Comparison of ENCODE assay signal across 12 mouse cellular contexts in the genomic region with DNA sequence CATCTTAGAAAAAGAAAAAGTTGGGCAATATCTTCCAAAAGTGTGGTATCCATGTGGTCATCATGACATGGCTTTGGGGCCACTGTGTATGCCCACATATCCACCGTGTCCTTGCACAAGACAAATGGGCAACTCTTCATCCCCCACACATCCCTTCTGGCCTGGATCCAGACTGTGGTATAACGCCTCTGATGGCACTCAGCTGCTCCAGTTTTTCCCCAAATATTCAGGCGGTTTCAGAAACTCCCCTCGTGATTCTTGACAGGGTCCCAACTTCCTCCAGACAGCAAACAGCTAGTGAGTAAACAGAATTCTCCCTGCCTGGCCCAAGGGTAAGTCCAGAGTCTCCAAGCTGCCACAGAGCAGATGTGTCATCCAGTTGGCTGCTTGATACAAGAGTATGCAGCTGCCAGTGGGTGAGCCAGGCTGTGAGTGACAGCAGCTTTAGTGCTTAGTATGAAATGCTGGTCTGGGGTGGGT. TPM values are rescaled to one million over a fixed set of nuclear protein-coding genes. Genes with fewer than 3 reads are reported as not detected.
DNase-seq lines count a peak whose midpoint lies in the region; ATAC-seq and TF ChIP-seq lines count a peak whose summit lies in the region.
"Had no signal": no experiment of that assay in that cellular context is flagged by ENCODE, and none has a peak within 500 bp of the region (broad histone marks: within the 10 kb centered on the region; RNA-seq: fewer than 3 reads in every experiment).

No protein-coding gene starts in this region.

- no peaks in the 10 kb centered on the region for H3K27me3 ChIP-seq in forebrain, postnatal 0 days (ENCODE audit: insufficient read depth, low read length)
- no peaks in the 10 kb centered on the region for H3K27me3 ChIP-seq in forebrain, embryonic 10.5 days (ENCODE audit: poor library complexity, severe bottlenecking)
- H3K27me3 ChIP-seq in forebrain, embryonic 11.5 days (ENCODE audit: control insufficient read depth, insufficient read depth, low read length) = no peaks in the 10 kb centered on the region
- H3K27me3 ChIP-seq: neural tube, embryonic 15.5 days had no signal

- 74% methylated on average over 4 of the region's 4 CpGs for WGBS in forebrain, postnatal 0 days
- 87% methylated on average over 4 of the region's 4 CpGs for WGBS in forebrain, embryonic 10.5 days
- WGBS in forebrain, embryonic 11.5 days = 90% methylated on average over 4 of the region's 4 CpGs

- H3K4me1 ChIP-seq in forebrain, postnatal 0 days (ENCODE audit: insufficient read depth) = no peaks in the 10 kb centered on the region
- 0 out of 2 replicates have a peak, but pooled peaks cover 5% of the 10 kb centered on the region for H3K4me1 ChIP-seq in forebrain, embryonic 10.5 days
- no peaks in the 10 kb centered on the region for H3K4me1 ChIP-seq in forebrain, embryonic 11.5 days (replicated peaks; ENCODE audit: control insufficient read depth, insufficient read depth, low read length)
- H3K4me1 ChIP-seq: neural tube, embryonic 15.5 days had no signal

- ATAC-seq in forebrain, postnatal 0 days = peak; percentile 29; the same call in 1 of the 2 replicates
- ATAC-seq in forebrain, embryonic 11.5 days (replicated peaks; ENCODE audit: low FRiP score) = no peak

- H3K36me3 ChIP-seq in forebrain, postnatal 0 days (ENCODE audit: insufficient read depth) = no peaks in the 10 kb centered on the region
- no peaks in the 10 kb centered on the region for H3K36me3 ChIP-seq in forebrain, embryonic 10.5 days (replicated peaks)
- no peaks in the 10 kb centered on the region for H3K36me3 ChIP-seq in forebrain, embryonic 11.5 days (ENCODE audit: control insufficient read depth, insufficient read depth, low read length)
- H3K36me3 ChIP-seq: neural tube, embryonic 15.5 days had no signal

- no peak for DNase-seq in forebrain, postnatal 0 days
- no peak for DNase-seq in forebrain, embryonic 10.5 days (ENCODE audit: extremely low spot score, low spot score)
- peak; percentile 80 for DNase-seq in 3134 (ENCODE audit: extremely low read depth, insufficient read length, low spot score)
- DNase-seq in adrenal gland, postnatal 36 days = peak; percentile 58 to 62
- DNase-seq in lung, postnatal 14 days = peak; percentile 52
- DNase-seq in kidney, postnatal 10 days = no peak
- DNase-seq in kidney, postnatal 25 days = no peak
- DNase-seq in forebrain, embryonic 11.5 days (ENCODE audit: low spot score) = no peak
- DNase-seq: cerebellum, adult 18-20 months; spleen, adult 18-20 months had no signal

- TF ChIP-seq CTCF in forebrain, postnatal 0 days (IDR thresholded peaks at IDR 0.05; ENCODE audit: low read depth) = no peak

- H3K4me2 ChIP-seq in forebrain, postnatal 0 days (ENCODE audit: low read depth) = no peak overlapping the region
- H3K4me2 ChIP-seq in forebrain, embryonic 11.5 days (ENCODE audit: low read depth, low read length, severe bottlenecking) = no peak overlapping the region
- H3K4me2 ChIP-seq: neural tube, embryonic 15.5 days had no signal

- H3K27ac ChIP-seq in forebrain, postnatal 0 days (ENCODE audit: low read depth, low read length) = no peak overlapping the region
- H3K27ac ChIP-seq in forebrain, embryonic 10.5 days = no peak overlapping the region
- H3K27ac ChIP-seq in forebrain, embryonic 11.5 days (ENCODE audit: low read depth, low read length) = no peak overlapping the region
- H3K27ac ChIP-seq: neural tube, embryonic 15.5 days had no signal

- H3K9me3 ChIP-seq in forebrain, postnatal 0 days (ENCODE audit: low read length) = no peaks in the 10 kb centered on the region
- H3K9me3 ChIP-seq in forebrain, embryonic 10.5 days = no peaks in the 10 kb centered on the region
- H3K9me3 ChIP-seq in forebrain, embryonic 11.5 days (ENCODE audit: control insufficient read depth, low read length) = no peaks in the 10 kb centered on the region
- H3K9me3 ChIP-seq: neural tube, embryonic 15.5 days had no signal

- H3K4me3 ChIP-seq in forebrain, postnatal 0 days (ENCODE audit: low read depth, low read length) = no peak overlapping the region
- no peak overlapping the region for H3K4me3 ChIP-seq in forebrain, embryonic 10.5 days
- no peak overlapping the region for H3K4me3 ChIP-seq in forebrain, embryonic 11.5 days (ENCODE audit: low read depth, low read length)
- H3K4me3 ChIP-seq: neural tube, embryonic 15.5 days had no signal

- H3K9ac ChIP-seq in forebrain, postnatal 0 days = no peak overlapping the region
- H3K9ac ChIP-seq in forebrain, embryonic 11.5 days (ENCODE audit: low read length) = no peak overlapping the region
- H3K9ac ChIP-seq: neural tube, embryonic 15.5 days had no signal

RNA-seq across cellular contexts. Expression of gene Tnfrsf1b, which starts 21.0 kb away (rescaled TPM):
- total RNA-seq in forebrain, postnatal 0 days (2014; rRNA removed) = 3.7 and 10.7 TPM in 2 replicates
- polyA plus RNA-seq in forebrain, postnatal 0 days (2015; fragmentation: Nextera tagmentation; extraction: Ambion mirVana) = 1.5 and 2.4 TPM in 2 replicates
- polyA plus RNA-seq in forebrain, embryonic 10.5 days (2016; fragmentation: Nextera tagmentation; extraction: Ambion mirVana) = 2.1 and 2.5 TPM in 2 replicates
- 1 to 10 TPM; 7.6 to 9.7 TPM for total RNA-seq in adrenal gland, postnatal 36 days (2021)
- polyA plus RNA-seq in forebrain, embryonic 11.5 days (2014; fragmentation: Nextera tagmentation; extraction: Ambion mirVana) = 2.1 TPM in 2 replicates

RNA-seq across cellular contexts. Expression of gene Tnfrsf8, which starts 47.3 kb away (rescaled TPM):
- total RNA-seq in forebrain, postnatal 0 days (2014; rRNA removed) = 1.1 and 3.3 TPM in 2 replicates
- polyA plus RNA-seq in forebrain, postnatal 0 days (2015; fragmentation: Nextera tagmentation; extraction: Ambion mirVana) = 0.80 and 1.5 TPM in 2 replicates
- polyA plus RNA-seq in forebrain, embryonic 10.5 days (2016; fragmentation: Nextera tagmentation; extraction: Ambion mirVana) = 0.05 TPM in 1 of 2 replicates, not detected in the other
- under 1 TPM; 0.10 to 0.40 TPM for total RNA-seq in adrenal gland, postnatal 36 days (2021)
- polyA plus RNA-seq in forebrain, embryonic 11.5 days (2014; fragmentation: Nextera tagmentation; extraction: Ambion mirVana) = not detected in 2 replicates
- polyA plus RNA-seq: kidney, embryonic 16.5 days had no signal

Comparison
In these comparisons a context has a peak if more than half of its experiments do, and no peak if none do; other contexts are left out.
1. DNase-seq: peak in 3134 (single experiment), adrenal gland, postnatal 36 days (2 of 2) and lung, postnatal 14 days (single experiment); none in forebrain, postnatal 0 days (single experiment), forebrain, embryonic 10.5 days (single experiment), kidney, postnatal 10 days (single experiment), kidney, postnatal 25 days (0 of 2) and forebrain, embryonic 11.5 days (single experiment).